Mouse (Mus musculus) C2C12 (cell line): Measurements from ENCODE around the gene Timm44. TPM values are rescaled to one million over a fixed set of nuclear protein-coding genes. Genes with fewer than 3 reads are reported as not detected.

Experiments
- H3K27me3 ChIP-seq: one replicate; pipeline ENCODE4 v1.6.1; 2011; ENCODE audit not compliant: control insufficient read depth, insufficient read depth, insufficient read length
- H3K36me3 ChIP-seq: one replicate; pipeline ENCODE4 v1.6.1; 2011; ENCODE audit not compliant: control insufficient read depth, insufficient read depth
- H3K4me3 ChIP-seq: one replicate; pipeline ENCODE4 v1.5.1; 2011; ENCODE audit warnings: mild to moderate bottlenecking, control low read depth; ENCODE audit not compliant: poor library complexity, insufficient read depth, severe bottlenecking
- H3K79me2 ChIP-seq: one replicate; pipeline ENCODE4 v1.6.1; 2011; ENCODE audit not compliant: control insufficient read depth, insufficient read depth
- H3K79me3 ChIP-seq: one replicate; pipeline ENCODE4 v1.6.1; 2011; ENCODE audit warnings: low read depth, control low read depth
- H3ac ChIP-seq: one replicate; pipeline ENCODE3; 2011; ENCODE audit warnings: low read depth; ENCODE audit not compliant: control insufficient read depth, insufficient read length
- CEBPB ChIP-seq: IDR thresholded peaks from one replicate; pipeline ENCODE4 v1.6.1; 2011; ENCODE audit warnings: low read depth, mild to moderate bottlenecking, control low read depth, moderate library complexity
- CTCF ChIP-seq: IDR thresholded peaks from one replicate; pipeline ENCODE4 v1.5.1; 2011; ENCODE audit not compliant: control insufficient read depth, insufficient read depth, insufficient read length
- FOSL1 ChIP-seq: IDR thresholded peaks from one replicate; pipeline ENCODE4 v1.8.0; 2011; ENCODE audit warnings: mild to moderate bottlenecking, low read length; ENCODE audit not compliant: poor library complexity, insufficient read depth, severe bottlenecking
- MAX ChIP-seq: IDR thresholded peaks from one replicate; pipeline ENCODE4 v1.6.1; 2011; ENCODE audit warnings: mild to moderate bottlenecking, control low read depth
- MYOD1 ChIP-seq: IDR thresholded peaks from one replicate; pipeline ENCODE4 v1.6.1; 2011; ENCODE audit warnings: low read depth; ENCODE audit not compliant: control insufficient read depth, insufficient read length
- MYOG ChIP-seq: IDR thresholded peaks from one replicate; pipeline ENCODE4 v1.6.1; 2011; ENCODE audit not compliant: control insufficient read depth, insufficient read length; ENCODE audit errors: extremely low read depth
- USF1 ChIP-seq: IDR thresholded peaks from one replicate; pipeline ENCODE4 v1.6.1; 2011; ENCODE audit warnings: low read depth, mild to moderate bottlenecking, control low read depth, moderate library complexity
- polyA plus RNA-seq: library from polyadenylated mRNA; unstranded; fragments of >200 nt; fragmentation: generic; extraction: Trizol; gene quantifications from one replicate; pipeline ENCODE4 v1.2.1, GENCODE M21; 2012; ENCODE audit warnings: missing spikeins

Timm44 gene
- polyA plus RNA-seq, 1 experiment = 38.0 TPM

- Histone ChIP-seq H3K27me3 (no peaks in the 10 kb centered on the region), H3ac (no peak overlapping the region), H3K79me2 (peaks cover 97% of the 10 kb centered on the region), H3K79me3 (peaks cover 94% of the 10 kb centered on the region), H3K4me3 (no peak overlapping the region), H3K36me3 (peaks cover 41% of the 10 kb centered on the region)
- TF ChIP-seq MAX (no peak), MYOD1 (no peak), USF1 (no peak), MYOG (no peak), CEBPB (no peak), CTCF (no peak), FOSL1 (no peak)
These were observed 45.3 kb upstream of the Timm44 start for GRCm38 (mm10) chr8:4321031-4321430.

GRCm38 (mm10) chr8:4320404-4320803, 44.7 kb upstream of the Timm44 start:
- Histone ChIP-seq H3K27me3 (no peaks in the 10 kb centered on the region), H3K79me3 (peaks cover 94% of the 10 kb centered on the region), H3K4me3 (no peak overlapping the region), H3ac (no peak overlapping the region), H3K36me3 (peaks cover 41% of the 10 kb centered on the region), H3K79me2 (peaks cover 97% of the 10 kb centered on the region)
- TF ChIP-seq MAX (no peak), CTCF (no peak), MYOG (no peak), MYOD1 (no peak), FOSL1 (no peak), CEBPB (no peak), USF1 (no peak)

- Histone ChIP-seq H3K4me3 (no peak overlapping the region), H3ac (no peak overlapping the region), H3K79me2 (peaks cover 100% of the 10 kb centered on the region), H3K36me3 (peaks cover 41% of the 10 kb centered on the region), H3K79me3 (peaks cover 100% of the 10 kb centered on the region), H3K27me3 (no peaks in the 10 kb centered on the region)
- TF ChIP-seq MYOG = no peak
- no peak for TF ChIP-seq MYOD1
- no peak for TF ChIP-seq CTCF
- no peak for TF ChIP-seq USF1
- TF ChIP-seq CEBPB = no peak
- TF ChIP-seq FOSL1 = no peak
- no peak for TF ChIP-seq MAX
These were observed 43.8 kb upstream of the Timm44 start for GRCm38 (mm10) chr8:4319573-4319872.

- H3K4me3 ChIP-seq = no peak overlapping the region
- TF ChIP-seq MAX (no peak), USF1 (no peak), CTCF (no peak), CEBPB (no peak), FOSL1 (no peak), MYOD1 (no peak), MYOG (no peak)
- peaks cover 100% of the 10 kb centered on the region for H3K79me2 ChIP-seq
- H3K79me3 ChIP-seq = peaks cover 100% of the 10 kb centered on the region
- no peak overlapping the region for H3ac ChIP-seq
- peaks cover 41% of the 10 kb centered on the region for H3K36me3 ChIP-seq
- H3K27me3 ChIP-seq = no peaks in the 10 kb centered on the region
These were observed 43.3 kb upstream of the Timm44 start for GRCm38 (mm10) chr8:4318796-4319572.

GRCm38 (mm10) chr8:4318124-4318523, 42.4 kb upstream of the Timm44 start:
- H3K79me3 ChIP-seq = peaks cover 100% of the 10 kb centered on the region
- TF ChIP-seq FOSL1 (no peak), MYOG (no peak)
- peaks cover 41% of the 10 kb centered on the region for H3K36me3 ChIP-seq
- H3ac ChIP-seq = no peak overlapping the region
- peaks cover 100% of the 10 kb centered on the region for H3K79me2 ChIP-seq
- no peak overlapping the region for H3K4me3 ChIP-seq
- H3K27me3 ChIP-seq = no peaks in the 10 kb centered on the region

- peaks cover 42% of the 10 kb centered on the region for H3K36me3 ChIP-seq
These were observed 39.1 kb upstream of the Timm44 start for GRCm38 (mm10) chr8:4314852-4315251.

More at GRCm38 (mm10) chr8:4314852-4315251, 39.1 kb upstream of the Timm44 start:
- Histone ChIP-seq H3ac (no peak overlapping the region), H3K79me2 (peaks cover 99% of the 10 kb centered on the region), H3K4me3 (no peak overlapping the region), H3K79me3 (peaks cover 92% of the 10 kb centered on the region), H3K27me3 (no peaks in the 10 kb centered on the region)
- TF ChIP-seq MYOD1 (no peak), MAX (no peak), FOSL1 (no peak), CEBPB (no peak), CTCF (no peak), MYOG (no peak), USF1 (no peak)
